Mouse (Mus musculus) MEL (cell line): ENCODE results near the gene Prim1. TPM values are rescaled to one million over a fixed set of nuclear protein-coding genes. Genes with fewer than 3 reads are reported as not detected.

Experiments used
- DNase-seq: peaks from one replicate; pipeline ENCODE4 v3.0.0; 2011; ENCODE audit warnings: low read depth, low spot score
- H3K27ac ChIP-seq: 2 replicates; pipeline ENCODE4 v1.5.1; 2012; ENCODE audit warnings: low read depth, mild to moderate bottlenecking, control low read depth, low read length, moderate library complexity; ENCODE audit not compliant: control insufficient read depth
- H3K27me3 ChIP-seq, 2 experiments: fragments of 150-350 bp in 1 of 2; sonication (generic) in 1 of 2; 2 replicates each; pipeline ENCODE4 v1.6.1; 2012; ENCODE audit warnings: low read length in 2 of 2, mild to moderate bottlenecking in 2 of 2, improper control_type of control experiment in 1 of 2, moderate library complexity in 1 of 2; ENCODE audit not compliant: insufficient read depth in 2 of 2, control insufficient read depth in 1 of 2
- H3K36me3 ChIP-seq, 2 experiments: 2 replicates each; pipeline ENCODE4 v1.6.1; 2012 to 2014; ENCODE audit warnings: low read length in 2 of 2, improper control_type of control experiment in 1 of 2, inconsistent platforms in 1 of 2, mild to moderate bottlenecking in 1 of 2; ENCODE audit not compliant: insufficient read depth in 2 of 2, control insufficient read depth in 1 of 2
- H3K4me1 ChIP-seq, 2 experiments: fragments of 150-350 bp in 1 of 2; sonication (generic) in 1 of 2; 2 replicates each; pipeline ENCODE4 v1.6.1; 2012; ENCODE audit warnings: low read length in 2 of 2, improper control_type of control experiment in 1 of 2, mild to moderate bottlenecking in 1 of 2; ENCODE audit not compliant: insufficient read depth in 2 of 2, control insufficient read depth in 1 of 2
- H3K4me3 ChIP-seq, 2 experiments: fragments of 150-350 bp in 1 of 2; sonication (generic) in 1 of 2; 2 replicates each; pipeline ENCODE4 v1.5.1; 2012; ENCODE audit warnings: low read depth in 2 of 2, low read length in 2 of 2, mild to moderate bottlenecking in 2 of 2, moderate library complexity in 2 of 2, control low read depth in 1 of 2, improper control_type of control experiment in 1 of 2; ENCODE audit not compliant: control insufficient read depth in 1 of 2, insufficient read depth in 1 of 2
- H3K79me2 ChIP-seq: 2 replicates; pipeline ENCODE4 v1.6.1; 2012; ENCODE audit warnings: mild to moderate bottlenecking, low read length, moderate library complexity; ENCODE audit not compliant: control insufficient read depth, poor library complexity, insufficient read depth
- H3K9ac ChIP-seq: 2 replicates; pipeline ENCODE4 v1.6.1; 2012; ENCODE audit warnings: low read depth, mild to moderate bottlenecking, control low read depth, low read length, moderate library complexity; ENCODE audit not compliant: control insufficient read depth, poor library complexity, severe bottlenecking
- H3K9me3 ChIP-seq: fragments of 150-350 bp; sonication (generic); replicated peaks from 2 replicates; pipeline ENCODE4 v1.6.1; 2012; ENCODE audit warnings: mild to moderate bottlenecking, low read length, improper control_type of control experiment, moderate library complexity; ENCODE audit not compliant: insufficient read depth
- CHD1 ChIP-seq: IDR thresholded peaks from 2 replicates; pipeline ENCODE4 v1.6.1; 2012; ENCODE audit warnings: low read depth, mild to moderate bottlenecking, inconsistent platforms, low read length, improper control_type of control experiment
- ELF1 ChIP-seq: IDR thresholded peaks from 2 replicates; pipeline ENCODE4 v1.6.1; 2014; ENCODE audit warnings: low read depth, mild to moderate bottlenecking, inconsistent platforms, low read length, improper control_type of control experiment, moderate library complexity
- GATA1 ChIP-seq: IDR thresholded peaks from 2 replicates; pipeline ENCODE4 v1.6.1; 2011; ENCODE audit warnings: low read depth, low read length, improper control_type of control experiment
- HCFC1 ChIP-seq: IDR thresholded peaks from 2 replicates; pipeline ENCODE4 v1.6.1; 2012; ENCODE audit warnings: low read depth, mild to moderate bottlenecking, inconsistent platforms, low read length, improper control_type of control experiment, moderate library complexity
- JUND ChIP-seq: IDR thresholded peaks from 2 replicates; pipeline ENCODE4 v1.6.1; 2011; ENCODE audit warnings: low read depth, mild to moderate bottlenecking, improper control_type of control experiment, low read length
- KAT2A ChIP-seq: conservative IDR thresholded peaks from 2 replicates; pipeline ENCODE4 v1.6.1; 2012; ENCODE audit warnings: low read depth, low read length, improper control_type of control experiment, inconsistent platforms
- MAFK ChIP-seq: IDR thresholded peaks from 2 replicates; pipeline ENCODE4 v1.6.1; 2011; ENCODE audit warnings: low read depth, mild to moderate bottlenecking, low read length, improper control_type of control experiment, borderline replicate concordance
- MAX ChIP-seq: IDR thresholded peaks from 2 replicates; pipeline ENCODE4 v1.6.1; 2011; ENCODE audit warnings: low read length, improper control_type of control experiment
- MXI1 ChIP-seq: IDR thresholded peaks from 2 replicates; pipeline ENCODE4 v1.6.1; 2011; ENCODE audit warnings: mild to moderate bottlenecking, low read depth, low read length, improper control_type of control experiment
- MYB ChIP-seq: IDR thresholded peaks from 2 replicates; pipeline ENCODE4 v1.6.1; 2011; ENCODE audit warnings: mild to moderate bottlenecking, low read depth, low read length, improper control_type of control experiment
- POLR2A ChIP-seq, 2 experiments: IDR thresholded peaks; 2 replicates each; pipeline ENCODE4 v1.6.1; 2011 to 2012; ENCODE audit warnings: low read length in 2 of 2, mild to moderate bottlenecking in 2 of 2, control low read depth in 1 of 2, improper control_type of control experiment in 1 of 2, low read depth in 1 of 2, moderate library complexity in 1 of 2; ENCODE audit not compliant: control insufficient read depth in 1 of 2, insufficient read depth in 1 of 2, poor library complexity in 1 of 2
- POLR2AphosphoS2 ChIP-seq: IDR thresholded peaks from 2 replicates; pipeline ENCODE4 v1.6.1; 2011; ENCODE audit warnings: low read length, improper control_type of control experiment
- POLR2AphosphoS5 ChIP-seq: IDR thresholded peaks from 2 replicates; pipeline ENCODE4 v1.6.1; 2012; ENCODE audit warnings: low read depth, borderline replicate concordance, mild to moderate bottlenecking, inconsistent platforms, low read length, moderate library complexity, mixed read lengths
- RCOR1 ChIP-seq: IDR thresholded peaks from 2 replicates; pipeline ENCODE4 v1.6.1; 2012; ENCODE audit warnings: low read depth, mild to moderate bottlenecking, inconsistent platforms, low read length, improper control_type of control experiment
- SIN3A ChIP-seq: IDR thresholded peaks from 2 replicates; pipeline ENCODE4 v1.6.1; 2012; ENCODE audit warnings: low read length, improper control_type of control experiment, inconsistent platforms
- TBP ChIP-seq: IDR thresholded peaks from 2 replicates; pipeline ENCODE4 v1.8.0; 2011; ENCODE audit warnings: low read depth, low read length, improper control_type of control experiment
- USF1 ChIP-seq: IDR thresholded peaks from 2 replicates; pipeline ENCODE4 v1.6.1; 2014; ENCODE audit warnings: low read depth, mild to moderate bottlenecking, inconsistent platforms, low read length, improper control_type of control experiment, moderate library complexity
- ZC3H11A ChIP-seq: IDR thresholded peaks from 2 replicates; pipeline ENCODE4 v1.6.1; 2012; ENCODE audit warnings: low read depth, mild to moderate bottlenecking, inconsistent platforms, low read length, improper control_type of control experiment
- ZKSCAN1 ChIP-seq: IDR thresholded peaks from 2 replicates; pipeline ENCODE4 v1.6.1; 2012; ENCODE audit warnings: low read depth, mild to moderate bottlenecking, inconsistent platforms, low read length, improper control_type of control experiment, moderate library complexity
- ZMIZ1 ChIP-seq: IDR thresholded peaks from 2 replicates; pipeline ENCODE4 v1.6.1; 2012; ENCODE audit warnings: low read depth, mild to moderate bottlenecking, inconsistent platforms, low read length, improper control_type of control experiment, moderate library complexity
- polyA plus RNA-seq, 2 experiments: library from polyadenylated mRNA; stranded (reverse) in 1 of 2; unstranded in 1 of 2; fragments of >175 nt in 1 of 2; fragments of >200 nt in 1 of 2; gene quantifications; 2 replicates each; pipeline versions ENCODE4 v1.2.1 to v1.2.4; 2012; ENCODE audit warnings: low replicate concordance in 2 of 2, low read depth in 1 of 2; ENCODE audit not compliant: insufficient read length in 2 of 2, insufficient read depth in 1 of 2, missing spikeins in 1 of 2
- total RNA-seq: library from RNA; depleted of rRNA; stranded (reverse); fragments of 300-350 nt; gene quantifications from 2 replicates; pipeline ENCODE4 v1.2.3, GENCODE M21; 2012

Gene Prim1
- total and polyA plus RNA-seq, 3 experiments = 71.5 to 74.0 TPM; not detected in 1

DNA sequence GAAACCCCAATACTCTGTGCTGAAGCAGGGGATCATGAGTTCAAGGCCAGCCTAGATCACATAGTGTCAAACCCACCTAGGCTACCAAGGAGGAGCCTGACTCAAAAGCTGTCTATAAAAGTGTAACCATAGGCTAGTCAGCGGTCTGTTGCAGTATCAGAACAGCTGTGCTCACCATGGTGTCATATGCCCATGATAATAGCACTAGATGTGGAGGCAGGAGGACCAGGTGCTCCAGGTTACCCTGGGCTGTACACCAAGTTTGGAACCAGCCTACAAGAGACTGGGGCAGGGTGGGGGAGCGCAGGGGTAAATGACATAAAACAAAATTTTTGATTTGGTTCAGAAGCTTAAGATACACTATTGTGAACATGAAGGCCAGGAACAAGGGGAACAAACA lies 34.8 kb downstream of the Prim1 start:
- Histone ChIP-seq H3K27ac (no peak overlapping the region), H3K36me3 (peaks cover 5 to 23% of the 10 kb centered on the region in 2 experiments), H3K27me3 (no peaks in the 10 kb centered on the region), H3K79me2 (peaks cover under 1% of the 10 kb centered on the region; the same call in 1 of the 2 replicates), H3K9me3 (no peaks in the 10 kb centered on the region), H3K9ac (no peak overlapping the region), H3K4me1 (no peaks in the 10 kb centered on the region), H3K4me3 (no peak overlapping the region)
- DNase-seq = no peak
- TF ChIP-seq TBP = 0 out of 2 replicates have a peak, but pooled peaks have one; percentile 13
- TF ChIP-seq ZMIZ1 = peak; percentile 44; the same call in 1 of the 2 replicates
- no peak for TF ChIP-seq ZKSCAN1
- peak in 1 of 2 experiments; percentile 60; a peak in 2 of 4 replicates for TF ChIP-seq POLR2A (IDR thresholded peaks at IDR 0.05; ENCODE audit: control insufficient read depth in 1 of 2, insufficient read depth in 1 of 2, low read depth in 1 of 2, low read length in 2 of 2, poor library complexity in 1 of 2)
- no peak for TF ChIP-seq HCFC1

- no peaks in the 10 kb centered on the region for H3K9me3 ChIP-seq
- no peaks in the 10 kb centered on the region for H3K79me2 ChIP-seq
- H3K27ac ChIP-seq = no peak overlapping the region
- H3K36me3 ChIP-seq = peaks cover 0 to 20% of the 10 kb centered on the region in 2 experiments; a peak in 2 of 4 replicates
- no peak overlapping the region for H3K4me3 ChIP-seq
- no peak for DNase-seq
- H3K4me1 ChIP-seq = no peaks in the 10 kb centered on the region
- TF ChIP-seq MAFK = no peak
- peak; percentile 16 for TF ChIP-seq POLR2AphosphoS2
- no peaks in the 10 kb centered on the region for H3K27me3 ChIP-seq
- no peak overlapping the region for H3K9ac ChIP-seq
Observed at GRCm38 (mm10) chr10:128050355-128050754, 35.4 kb downstream of the Prim1 start.

DNA sequence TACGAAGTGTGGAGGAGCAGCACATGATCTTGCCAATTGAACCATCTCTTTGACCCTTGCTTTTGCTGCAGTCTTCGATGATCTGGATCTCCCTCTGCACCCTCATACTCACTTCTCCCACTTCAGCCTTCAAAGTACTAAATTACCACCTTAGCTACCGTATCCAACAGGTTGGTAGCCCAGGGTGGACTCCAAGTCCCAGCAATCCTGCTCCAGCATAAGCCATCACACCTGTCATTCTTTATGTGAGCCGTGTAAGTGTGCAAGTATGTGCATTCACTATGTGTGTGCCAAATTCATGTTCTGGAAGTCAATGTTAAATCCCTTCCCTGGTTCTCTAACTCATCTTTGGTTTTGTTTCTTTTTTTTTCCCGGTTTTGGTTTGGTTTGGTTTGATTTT lies 36.6 kb downstream of the Prim1 start:
- H3K36me3 ChIP-seq = peaks cover 0 to 12% of the 10 kb centered on the region in 2 experiments; a peak in 2 of 4 replicates
- TF ChIP-seq POLR2AphosphoS5 (no peak), RCOR1 (no peak), ZC3H11A (no peak), JUND (no peak), CHD1 (no peak), KAT2A (no peak), MAFK (no peak), MAX (no peak), ZMIZ1 (no peak), GATA1 (no peak), MXI1 (no peak), ELF1 (no peak), MYB (no peak), ZKSCAN1 (no peak), USF1 (no peak), SIN3A (no peak)
- TF ChIP-seq, all 39 proteins: peak for 0
- Histone ChIP-seq H3K27me3 (no peaks in the 10 kb centered on the region), H3K9ac (no peak overlapping the region), H3K9me3 (no peaks in the 10 kb centered on the region), H3K27ac (no peak overlapping the region), H3K4me3 (no peak overlapping the region), H3K79me2 (no peaks in the 10 kb centered on the region), H3K4me1 (no peaks in the 10 kb centered on the region)
- no peak for DNase-seq
